Mouse (Mus musculus): ENCODE measurements around the gene Hoxd4. TPM values are rescaled to one million over a fixed set of nuclear protein-coding genes. Genes with fewer than 3 reads are reported as not detected.

Hoxd4 gene
- polyA plus RNA-seq, 1 experiment from 2014 or later: 0.78 TPM

DNA sequence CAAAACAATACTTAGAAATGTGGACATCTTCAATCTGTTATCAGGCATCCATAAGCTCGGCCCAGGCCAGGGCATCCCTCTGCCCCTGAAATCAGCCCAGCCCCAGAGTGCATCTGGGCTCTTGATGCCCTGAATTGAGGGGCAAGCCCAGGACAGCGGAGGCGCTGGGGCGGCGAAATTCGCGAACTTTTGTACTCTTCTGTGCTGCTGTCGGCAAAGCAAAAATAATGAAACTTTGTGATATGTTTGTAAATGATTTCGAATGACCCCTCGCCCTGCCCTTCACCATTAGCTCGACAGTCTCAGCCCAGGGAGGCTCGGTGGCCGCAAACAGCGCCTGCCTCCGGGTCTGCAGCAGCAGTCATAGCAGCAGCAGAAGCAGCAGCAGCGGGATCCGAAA, 13.4 kb downstream of the Hoxd4 start:
- Histone ChIP-seq H3K4me2 (no peak overlapping the region), H3K4me3 (replicated peaks) (no peak overlapping the region), H3K27me3 (peaks cover 94% of the 10 kb centered on the region), H3K27ac (no peak overlapping the region), H3K4me1 (replicated peaks) (peaks cover 45% of the 10 kb centered on the region), H3K9ac (replicated peaks) (no peak overlapping the region), H3K36me3 (no peaks in the 10 kb centered on the region), H3K9me3 (no peaks in the 10 kb centered on the region)
- 22% methylated on average over 17 of the region's 17 CpGs for WGBS
- ATAC-seq (ENCODE audit: insufficient number of reproducible peaks, insufficient read depth, low FRiP score, low TSS enrichment, low read depth): no peak

DNA sequence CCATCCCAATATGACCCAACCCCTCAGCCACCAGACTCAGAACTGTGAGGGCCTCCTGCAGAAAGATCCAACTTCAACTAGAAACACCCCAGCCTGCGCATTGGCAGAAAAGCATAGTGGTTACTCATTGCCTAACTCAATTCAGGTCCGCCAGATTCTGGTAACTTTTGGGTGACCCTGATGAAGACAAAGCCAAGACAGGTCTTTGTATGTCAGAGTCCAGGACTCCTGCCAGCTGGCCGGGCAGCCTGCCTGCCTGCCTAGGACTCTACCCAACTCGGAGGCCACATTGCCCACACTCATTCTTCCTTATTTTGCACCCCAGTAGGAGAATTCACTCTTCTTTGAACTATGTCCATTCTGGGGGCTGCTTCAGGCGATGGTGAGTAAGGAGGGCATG, 14.8 kb downstream of the Hoxd4 start, which contains the start of gene Gm28230:
Gm28230 (plus strand) TSS at position 178 of the 400 bp plus-strand sequence.
- Histone ChIP-seq H3K9ac (replicated peaks) (peak within 1 kb of the TSS; percentile 50; the same call in 1 of the 2 replicates), H3K9me3 (no peaks in the 10 kb centered on the region), H3K4me3 (replicated peaks) (peak within 1 kb of the TSS; percentile 42), H3K4me1 (replicated peaks) (peaks cover 37% of the 10 kb centered on the region), H3K27ac (no peak within 1 kb of the TSS), H3K4me2 (peak within 1 kb of the TSS; percentile 86), H3K36me3 (no peaks in the 10 kb centered on the region), H3K27me3 (peaks cover 93% of the 10 kb centered on the region)
- ATAC-seq (ENCODE audit: insufficient number of reproducible peaks, insufficient read depth, low FRiP score, low TSS enrichment, low read depth): no peak
- WGBS: 35% methylated on average over 5 of the region's 5 CpGs

DNA sequence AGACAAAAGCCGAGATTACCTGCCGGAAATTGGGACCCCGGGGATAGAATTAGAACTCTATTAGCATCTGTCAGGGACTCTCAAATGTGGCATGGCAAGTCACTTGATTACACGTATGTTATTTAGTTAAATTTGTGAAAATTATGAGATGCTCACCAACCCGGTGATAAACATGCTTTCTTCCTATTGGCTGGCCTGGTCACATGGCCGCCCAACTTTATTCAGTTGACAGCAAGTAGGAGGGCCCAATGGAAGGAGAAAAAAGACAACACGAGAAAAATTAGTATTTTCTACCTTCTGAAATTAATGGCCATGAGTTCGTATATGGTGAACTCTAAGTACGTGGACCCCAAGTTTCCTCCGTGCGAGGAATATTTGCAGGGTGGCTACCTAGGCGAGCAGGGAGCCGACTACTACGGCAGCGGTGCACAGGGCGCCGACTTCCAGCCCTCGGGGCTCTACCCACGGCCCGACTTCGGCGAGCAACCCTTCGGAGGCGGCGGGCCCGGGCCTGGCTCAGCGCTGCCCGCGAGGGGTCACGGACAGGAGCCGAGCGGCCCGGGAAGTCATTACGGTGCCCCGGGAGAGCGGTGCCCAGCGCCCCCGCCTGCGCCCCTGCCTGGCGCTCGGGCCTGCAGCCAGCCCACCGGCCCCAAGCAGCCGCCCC, 15.4 kb downstream of the Hoxd4 start:
- H3K9ac ChIP-seq (replicated peaks): peak overlapping the region; percentile 50; the same call in 1 of the 2 replicates
- H3K27ac ChIP-seq: no peak overlapping the region
- H3K36me3 ChIP-seq: no peaks in the 10 kb centered on the region
- 3% methylated on average over 43 of the region's 43 CpGs for WGBS
- H3K4me1 ChIP-seq (replicated peaks): peaks cover 33% of the 10 kb centered on the region
- ATAC-seq (ENCODE audit: insufficient number of reproducible peaks, insufficient read depth, low FRiP score, low TSS enrichment, low read depth): 0 out of 2 replicates have a peak, but pooled peaks have one; percentile 16
- peak overlapping the region; percentile 42 for H3K4me3 ChIP-seq (replicated peaks)
- peaks cover 95% of the 10 kb centered on the region for H3K27me3 ChIP-seq
- H3K9me3 ChIP-seq: no peaks in the 10 kb centered on the region
- peak overlapping the region; percentile 86 for H3K4me2 ChIP-seq

DNA sequence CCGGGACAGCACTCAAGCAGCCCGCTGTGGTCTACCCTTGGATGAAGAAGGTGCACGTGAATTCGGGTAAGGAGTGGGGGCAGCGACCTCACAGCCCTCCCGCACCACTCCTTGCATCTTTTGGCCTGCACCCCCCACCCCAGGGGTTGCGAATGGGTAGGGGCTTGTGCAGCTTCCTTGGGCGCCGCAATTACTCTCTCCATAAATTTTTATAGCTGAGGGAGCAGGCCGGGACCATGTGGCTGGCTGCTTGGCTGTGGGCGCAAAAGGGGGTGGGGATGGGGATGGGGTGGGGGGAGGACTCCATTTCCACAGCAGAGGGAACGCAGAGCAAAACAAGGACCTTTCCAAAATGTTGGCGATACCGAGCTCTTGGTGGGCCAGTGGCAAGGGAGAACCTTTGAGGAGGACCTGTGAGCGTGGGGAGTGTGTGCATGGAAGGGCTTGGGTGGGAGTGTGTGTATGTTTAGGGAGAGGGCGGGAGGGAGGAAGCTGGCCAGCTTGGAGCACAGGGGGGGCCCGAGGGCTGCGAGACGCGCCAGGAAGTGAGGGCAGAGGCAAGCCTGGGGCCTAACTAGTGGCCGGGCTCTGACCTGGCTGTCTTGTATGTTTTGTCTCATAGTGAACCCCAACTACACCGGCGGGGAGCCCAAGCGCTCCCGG, 16.0 kb downstream of the Hoxd4 start:
- Histone ChIP-seq H3K4me1 (replicated peaks) (peaks cover 35% of the 10 kb centered on the region), H3K36me3 (no peaks in the 10 kb centered on the region), H3K4me3 (replicated peaks) (peak overlapping the region; percentile 42), H3K4me2 (peak overlapping the region; percentile 86), H3K27ac (no peak overlapping the region), H3K27me3 (peaks cover 96% of the 10 kb centered on the region), H3K9ac (replicated peaks) (peak overlapping the region; percentile 50; the same call in 1 of the 2 replicates), H3K9me3 (no peaks in the 10 kb centered on the region)
- ATAC-seq (ENCODE audit: insufficient number of reproducible peaks, insufficient read depth, low FRiP score, low TSS enrichment, low read depth): 0 out of 2 replicates have a peak, but pooled peaks have one; percentile 37
- 8% methylated on average over 25 of the region's 25 CpGs for whole genome bisulfite sequencing

DNA sequence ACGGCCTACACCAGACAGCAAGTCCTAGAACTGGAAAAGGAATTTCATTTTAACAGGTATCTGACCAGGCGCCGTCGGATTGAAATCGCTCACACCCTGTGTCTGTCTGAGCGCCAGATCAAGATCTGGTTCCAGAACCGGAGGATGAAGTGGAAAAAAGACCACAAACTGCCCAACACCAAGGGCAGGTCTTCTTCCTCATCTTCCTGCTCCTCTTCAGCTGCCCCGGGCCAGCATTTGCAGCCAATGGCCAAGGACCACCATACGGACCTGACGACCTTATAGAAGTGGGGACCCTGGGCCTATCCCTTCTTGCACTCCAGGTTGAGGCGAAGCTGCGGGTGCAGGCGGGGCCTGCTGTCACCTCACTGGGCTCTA, 16.6 kb downstream of the Hoxd4 start:
- peaks cover 95% of the 10 kb centered on the region for H3K27me3 ChIP-seq
- no peaks in the 10 kb centered on the region for H3K9me3 ChIP-seq
- no peak for ATAC-seq (ENCODE audit: insufficient number of reproducible peaks, insufficient read depth, low FRiP score, low TSS enrichment, low read depth)
- no peaks in the 10 kb centered on the region for H3K36me3 ChIP-seq
- H3K4me1 ChIP-seq (replicated peaks): peaks cover 35% of the 10 kb centered on the region
- 0 out of 2 replicates have a peak overlapping the region, but pooled peaks have one; percentile 42 for H3K4me3 ChIP-seq (replicated peaks)
- peak overlapping the region; percentile 86 for H3K4me2 ChIP-seq
- WGBS: 24% methylated on average over 13 of the region's 13 CpGs
- H3K9ac ChIP-seq (replicated peaks): no peak overlapping the region
- H3K27ac ChIP-seq: no peak overlapping the region

DNA sequence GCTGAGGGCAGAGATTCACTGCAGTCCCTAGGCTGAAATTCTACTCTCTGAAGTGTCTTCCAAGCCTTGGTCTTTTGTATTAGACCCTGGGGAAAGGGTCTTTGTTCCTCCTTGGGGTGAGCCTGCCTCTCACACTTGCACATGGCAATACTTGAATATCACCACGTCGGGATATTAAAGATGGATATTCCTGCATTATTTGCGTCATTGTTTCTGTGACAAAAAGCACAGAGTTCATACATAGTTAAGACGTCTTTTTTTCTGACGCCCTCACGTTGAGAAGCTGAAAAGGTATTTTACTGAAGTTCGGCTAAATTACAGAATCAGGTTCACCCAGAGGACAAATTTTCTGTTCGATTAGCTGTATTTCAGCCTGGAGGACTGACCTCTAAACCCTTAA, 18.6 kb downstream of the Hoxd4 start:
- Histone ChIP-seq H3K4me1 (replicated peaks) (peaks cover 44% of the 10 kb centered on the region), H3K4me2 (no peak overlapping the region), H3K36me3 (no peaks in the 10 kb centered on the region), H3K27me3 (peaks cover 91% of the 10 kb centered on the region), H3K27ac (no peak overlapping the region), H3K4me3 (replicated peaks) (no peak overlapping the region), H3K9me3 (no peaks in the 10 kb centered on the region), H3K9ac (replicated peaks) (no peak overlapping the region)
- ATAC-seq (ENCODE audit: insufficient number of reproducible peaks, insufficient read depth, low FRiP score, low TSS enrichment, low read depth): no peak
- 21% methylated on average over 8 of the region's 8 CpGs for WGBS

DNA sequence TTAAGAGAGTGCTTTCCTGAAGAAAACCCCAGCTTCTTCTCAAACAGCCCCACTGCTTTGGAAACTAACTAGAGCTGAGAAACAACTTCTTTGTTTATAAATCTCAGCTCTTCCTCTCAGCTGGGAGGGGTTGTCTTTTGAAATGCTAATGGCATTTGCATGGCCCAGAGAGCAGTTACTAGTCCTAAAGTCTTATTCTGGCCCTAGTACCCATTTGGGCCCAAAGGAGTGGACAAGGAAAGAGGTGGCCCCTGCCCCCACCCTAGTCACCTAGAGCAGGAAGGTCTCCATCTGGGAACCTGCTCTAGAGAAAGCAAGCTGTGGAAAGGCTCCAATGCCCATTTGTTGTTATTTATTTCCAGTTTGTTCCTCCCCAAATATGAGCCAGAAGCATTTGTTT, 19.3 kb downstream of the Hoxd4 start:
- H3K4me2 ChIP-seq: no peak overlapping the region

DNA sequence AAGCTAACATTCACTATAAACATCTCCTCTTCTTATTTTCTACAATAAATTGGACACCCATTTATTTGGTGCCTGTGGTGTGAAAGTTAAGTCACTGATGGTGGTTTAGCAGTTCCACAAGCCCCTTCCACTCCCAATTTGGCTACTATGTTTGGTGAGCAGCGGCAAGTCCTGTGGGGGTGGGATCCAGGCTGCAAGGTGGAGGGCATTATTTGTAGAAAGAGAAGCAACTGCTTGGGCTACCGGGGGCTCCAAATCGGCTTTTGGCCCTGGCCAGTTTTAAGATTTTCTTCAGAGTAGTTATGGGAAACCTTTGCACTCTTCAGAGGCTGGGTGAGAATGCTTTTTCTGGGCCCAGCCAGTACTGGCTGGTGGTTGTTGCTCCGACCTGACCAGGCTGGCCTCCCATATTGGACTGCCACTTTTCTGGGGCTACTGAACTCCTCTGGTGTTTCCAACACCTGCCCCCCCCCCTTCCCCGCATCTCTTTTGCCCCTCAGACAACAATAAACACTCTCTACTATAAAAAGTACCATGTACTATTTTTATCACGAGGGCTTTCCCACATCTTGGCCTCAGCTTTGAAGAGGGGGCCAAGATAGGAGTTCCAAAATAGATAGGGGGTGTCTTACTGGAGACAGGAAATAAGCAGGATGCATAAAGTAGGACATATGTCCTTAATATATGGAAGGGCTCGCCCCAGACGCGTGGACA, 20.2 kb downstream of the Hoxd4 start:
- H3K9me3 ChIP-seq: no peaks in the 10 kb centered on the region
- no peak for ATAC-seq (ENCODE audit: insufficient number of reproducible peaks, insufficient read depth, low FRiP score, low TSS enrichment, low read depth)
- peak overlapping the region; percentile 55; the same call in 1 of the 2 replicates for H3K4me2 ChIP-seq
- H3K36me3 ChIP-seq: no peaks in the 10 kb centered on the region
- no peak overlapping the region for H3K27ac ChIP-seq
- no peak overlapping the region for H3K9ac ChIP-seq (replicated peaks)
- peaks cover 52% of the 10 kb centered on the region for H3K4me1 ChIP-seq (replicated peaks)
- whole genome bisulfite sequencing: 13% methylated on average over 9 of the region's 9 CpGs
- H3K27me3 ChIP-seq: peaks cover 90% of the 10 kb centered on the region
- no peak overlapping the region for H3K4me3 ChIP-seq (replicated peaks)

More for the DNA sequence above, 19.3 kb downstream of the Hoxd4 start:
- ATAC-seq (ENCODE audit: insufficient number of reproducible peaks, insufficient read depth, low FRiP score, low TSS enrichment, low read depth): no peak
- Histone ChIP-seq H3K4me1 (replicated peaks) (peaks cover 51% of the 10 kb centered on the region), H3K27me3 (peaks cover 91% of the 10 kb centered on the region), H3K36me3 (no peaks in the 10 kb centered on the region), H3K27ac (no peak overlapping the region), H3K9ac (replicated peaks) (no peak overlapping the region), H3K9me3 (no peaks in the 10 kb centered on the region), H3K4me3 (replicated peaks) (no peak overlapping the region)

DNA sequence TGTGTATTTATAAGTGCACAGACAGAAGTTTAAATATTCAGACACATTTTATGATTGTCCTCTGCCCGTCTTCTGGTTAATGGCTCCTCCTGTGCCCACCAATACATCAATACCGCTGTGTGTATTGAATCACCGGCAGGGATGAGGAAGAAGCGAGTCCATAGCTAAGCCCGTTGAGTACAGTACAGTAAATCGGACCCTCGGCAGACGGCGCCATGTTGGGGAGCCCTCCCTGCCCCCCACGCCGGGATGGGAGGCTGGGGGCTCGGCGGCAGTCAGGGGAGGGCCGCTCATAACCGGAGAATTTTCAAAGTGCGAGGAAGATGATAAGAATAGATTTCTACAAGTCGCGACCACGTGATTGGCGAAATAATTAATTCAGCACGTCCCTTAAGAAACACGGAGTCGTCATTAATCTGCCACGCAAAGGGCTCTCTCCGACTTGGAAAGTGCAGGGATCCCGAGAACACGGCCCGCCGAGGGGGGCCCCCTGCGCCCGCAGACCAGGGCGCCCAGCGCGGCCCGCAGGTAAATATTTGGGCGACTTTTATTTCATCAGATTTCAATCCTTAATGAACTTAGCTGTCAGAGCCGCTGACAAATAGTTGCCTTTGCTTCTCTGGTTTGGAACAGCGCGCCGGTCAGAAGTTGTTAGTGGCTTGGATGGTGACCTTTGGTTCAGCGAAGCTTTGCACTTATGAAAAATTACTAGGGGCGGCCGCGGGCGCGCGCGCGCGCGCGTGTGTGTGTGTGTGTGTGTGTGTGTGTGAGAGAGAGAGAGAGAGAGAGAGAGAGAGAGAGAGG, 21.0 kb downstream of the Hoxd4 start:
- peak overlapping the region; percentile 28 for H3K4me3 ChIP-seq (replicated peaks)
- no peaks in the 10 kb centered on the region for H3K36me3 ChIP-seq
- peaks cover 90% of the 10 kb centered on the region for H3K27me3 ChIP-seq
- peaks cover 51% of the 10 kb centered on the region for H3K4me1 ChIP-seq (replicated peaks)
- no peak overlapping the region for H3K27ac ChIP-seq
- H3K9me3 ChIP-seq: no peaks in the 10 kb centered on the region
- peak overlapping the region; percentile 55 for H3K4me2 ChIP-seq
- H3K9ac ChIP-seq (replicated peaks): peak overlapping the region; percentile 12; the same call in 1 of the 2 replicates
- 1% methylated on average over 52 of the region's 52 CpGs for WGBS
- no peak for ATAC-seq (ENCODE audit: insufficient number of reproducible peaks, insufficient read depth, low FRiP score, low TSS enrichment, low read depth)

DNA sequence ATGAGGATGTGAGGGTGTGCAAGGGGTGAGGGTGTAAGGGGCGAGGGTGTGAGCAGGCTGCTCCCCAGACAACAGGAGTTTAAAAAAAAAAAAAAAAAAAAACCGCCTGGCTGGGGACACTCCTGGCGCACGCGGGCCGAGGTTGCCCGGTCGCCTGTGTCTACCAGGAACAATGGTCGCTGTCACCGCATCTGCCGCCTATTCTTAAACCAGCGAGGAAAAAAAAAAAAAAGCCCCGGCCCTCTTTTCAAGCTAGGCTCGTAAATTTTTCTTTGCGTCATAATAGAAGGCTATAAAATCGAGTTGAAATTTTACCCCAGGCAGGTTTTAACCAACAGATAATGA, 21.6 kb downstream of the Hoxd4 start:
- H3K27ac ChIP-seq: no peak overlapping the region
- ATAC-seq (ENCODE audit: insufficient number of reproducible peaks, insufficient read depth, low FRiP score, low TSS enrichment, low read depth): no peak
- H3K36me3 ChIP-seq: no peaks in the 10 kb centered on the region
- 2% methylated on average over 16 of the region's 16 CpGs for WGBS
- H3K4me1 ChIP-seq (replicated peaks): peaks cover 51% of the 10 kb centered on the region
- H3K27me3 ChIP-seq: peaks cover 90% of the 10 kb centered on the region
- no peak overlapping the region for H3K9ac ChIP-seq (replicated peaks)
- H3K4me3 ChIP-seq (replicated peaks): peak overlapping the region; percentile 28
- peak overlapping the region; percentile 55 for H3K4me2 ChIP-seq
- no peaks in the 10 kb centered on the region for H3K9me3 ChIP-seq
